Mouse (Mus musculus): Measurements from ENCODE around the gene Btnl2. TPM values are rescaled to one million over a fixed set of nuclear protein-coding genes. Genes with fewer than 3 reads are reported as not detected.
A peak's percentile ranks its signal among the peaks of the same experiment; 100 is the strongest.

Btnl2 gene
- polyA plus RNA-seq, 1 experiment from 2014 or later = 43.0 TPM

DNA sequence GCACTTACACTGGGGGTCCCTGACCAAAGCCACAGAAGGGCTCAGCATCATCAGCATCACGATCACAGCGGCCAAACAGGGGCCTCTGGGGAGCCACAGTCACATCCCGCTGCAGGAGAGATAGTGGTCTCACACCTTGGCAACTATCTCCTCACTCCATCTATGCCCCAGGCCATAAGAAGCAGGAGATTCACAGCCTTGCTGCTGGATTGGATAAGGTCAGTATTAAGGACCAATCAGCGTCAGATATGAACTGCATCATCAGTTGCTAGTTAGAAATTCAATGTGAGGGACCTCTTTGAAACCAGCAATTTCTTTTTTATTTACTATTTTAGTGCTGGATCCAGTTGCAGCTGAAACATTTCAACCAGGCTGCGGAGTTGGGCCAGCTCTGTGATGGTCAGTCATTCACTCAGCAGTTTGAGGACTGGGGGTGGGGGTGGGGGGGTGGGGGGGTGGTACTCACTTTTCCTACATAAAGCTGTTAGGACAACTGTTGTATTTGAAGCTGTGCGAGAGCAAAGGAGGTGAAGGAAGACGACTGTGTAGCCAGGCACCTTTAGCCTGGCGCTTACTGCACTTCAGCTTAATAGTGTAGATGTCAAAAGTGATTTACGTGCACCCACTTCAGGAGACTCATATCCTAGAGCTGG lies 43.6 kb downstream of the Btnl2 start:
- Histone ChIP-seq H3K36me3 (ENCODE audit: control insufficient read depth, insufficient read depth) (no peaks in the 10 kb centered on the region), H3K27ac (ENCODE audit: low read depth, low read length) (no peak overlapping the region; the same call in 1 of the 2 replicates), H3K4me2 (replicated peaks; ENCODE audit: low read depth) (peak overlapping the region; percentile 90), H3K27me3 (replicated peaks; ENCODE audit: control insufficient read depth, insufficient read depth, low read length) (no peaks in the 10 kb centered on the region), H3K4me3 (ENCODE audit: low read depth, low read length) (peak overlapping the region; percentile 51), H3K9me3 (ENCODE audit: control insufficient read depth) (0 out of 2 replicates have a peak, but pooled peaks cover 2% of the 10 kb centered on the region), H3K4me1 (replicated peaks; ENCODE audit: control insufficient read depth, insufficient read depth, low read length) (no peaks in the 10 kb centered on the region), H3K9ac (ENCODE audit: low read depth, low read length) (no peak overlapping the region)
- no peak for TF ChIP-seq CTCF (IDR thresholded peaks at IDR 0.05; ENCODE audit: low read depth)
- ATAC-seq = peak; percentile 81
- WGBS = 17% methylated on average over 9 of the region's 9 CpGs

DNA sequence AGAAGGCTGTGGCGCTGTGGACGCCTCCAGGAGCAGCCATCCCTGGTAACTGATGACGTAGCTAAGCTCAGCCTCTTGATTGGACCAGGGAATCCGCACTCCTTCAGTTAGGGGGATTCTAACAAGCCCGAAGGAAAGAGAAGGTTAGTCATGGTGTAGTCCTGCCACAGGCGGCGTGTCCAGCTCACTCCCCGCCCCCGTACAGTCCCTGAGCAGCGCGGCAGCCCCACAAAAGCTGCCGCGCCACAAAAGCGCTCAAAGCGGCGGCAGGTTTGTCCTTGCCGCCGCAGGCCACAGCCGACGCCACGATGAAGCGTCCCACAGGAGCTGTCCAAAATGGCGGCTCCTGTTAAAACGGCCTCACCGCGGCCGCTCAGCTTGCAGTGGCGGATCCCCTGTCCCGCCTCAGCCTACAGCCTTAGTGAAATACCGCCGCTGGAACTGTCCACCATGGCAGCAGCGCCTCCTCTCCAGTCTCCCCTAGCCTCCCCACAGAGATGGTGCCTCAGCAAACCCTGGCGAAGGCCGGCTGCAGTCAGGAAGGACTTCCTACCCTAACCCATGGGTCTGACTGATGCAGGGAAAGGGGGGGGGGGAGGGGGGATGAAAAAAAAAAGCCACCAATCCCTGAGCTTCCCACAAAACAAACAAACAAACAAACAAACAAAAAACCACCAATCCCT lies 44.2 kb downstream of the Btnl2 start, which contains the start of gene BC051142:
TSS of gene BC051142 (plus strand) at position 110 of the 683 bp plus-strand sequence.
- no peaks in the 10 kb centered on the region for H3K36me3 ChIP-seq (ENCODE audit: control insufficient read depth, insufficient read depth)
- ATAC-seq = peak; percentile 91
- peak; percentile 18; the same call in 1 of the 2 replicates for TF ChIP-seq CTCF (IDR thresholded peaks at IDR 0.05; ENCODE audit: low read depth)
- no peaks in the 10 kb centered on the region for H3K4me1 ChIP-seq (replicated peaks; ENCODE audit: control insufficient read depth, insufficient read depth, low read length)
- H3K27me3 ChIP-seq (replicated peaks; ENCODE audit: control insufficient read depth, insufficient read depth, low read length) = no peaks in the 10 kb centered on the region
- 4% methylated on average over 34 of the region's 34 CpGs for WGBS
- peak within 1 kb of the TSS; percentile 58 for H3K27ac ChIP-seq (ENCODE audit: low read depth, low read length)
- peak within 1 kb of the TSS; percentile 54 for H3K9ac ChIP-seq (ENCODE audit: low read depth, low read length)
- peak within 1 kb of the TSS; percentile 51 for H3K4me3 ChIP-seq (ENCODE audit: low read depth, low read length)
- no peaks in the 10 kb centered on the region for H3K9me3 ChIP-seq (ENCODE audit: control insufficient read depth)
- H3K4me2 ChIP-seq (replicated peaks; ENCODE audit: low read depth) = peak within 1 kb of the TSS; percentile 90

DNA sequence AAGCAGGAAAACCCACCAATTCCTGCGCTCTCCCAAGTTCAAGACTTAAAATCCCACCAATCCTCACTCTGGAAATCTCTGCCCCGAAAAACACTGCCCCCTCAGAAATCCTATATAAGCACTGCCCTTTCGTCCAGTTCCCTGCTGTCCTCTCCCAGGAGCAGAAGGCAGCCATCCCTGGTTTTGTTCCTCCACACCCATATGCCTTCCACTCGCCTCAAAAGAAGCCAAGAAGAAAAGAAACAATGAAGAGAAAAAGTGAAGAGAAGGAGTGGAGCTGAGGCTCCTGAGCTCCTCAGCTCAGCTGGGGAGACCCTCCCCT lies 44.7 kb downstream of the Btnl2 start:
- no peak for TF ChIP-seq CTCF (IDR thresholded peaks at IDR 0.05; ENCODE audit: low read depth)
- no peak for ATAC-seq
- no peaks in the 10 kb centered on the region for H3K4me1 ChIP-seq (replicated peaks; ENCODE audit: control insufficient read depth, insufficient read depth, low read length)
- no peak overlapping the region for H3K9ac ChIP-seq (ENCODE audit: low read depth, low read length)
- H3K27me3 ChIP-seq (replicated peaks; ENCODE audit: control insufficient read depth, insufficient read depth, low read length) = no peaks in the 10 kb centered on the region
- H3K27ac ChIP-seq (ENCODE audit: low read depth, low read length) = no peak overlapping the region
- no peaks in the 10 kb centered on the region for H3K9me3 ChIP-seq (ENCODE audit: control insufficient read depth)
- H3K4me2 ChIP-seq (replicated peaks; ENCODE audit: low read depth) = peak overlapping the region; percentile 90
- H3K4me3 ChIP-seq (ENCODE audit: low read depth, low read length) = no peak overlapping the region
- 53% methylated on average over 4 of the region's 4 CpGs for WGBS
- no peaks in the 10 kb centered on the region for H3K36me3 ChIP-seq (ENCODE audit: control insufficient read depth, insufficient read depth)

DNA sequence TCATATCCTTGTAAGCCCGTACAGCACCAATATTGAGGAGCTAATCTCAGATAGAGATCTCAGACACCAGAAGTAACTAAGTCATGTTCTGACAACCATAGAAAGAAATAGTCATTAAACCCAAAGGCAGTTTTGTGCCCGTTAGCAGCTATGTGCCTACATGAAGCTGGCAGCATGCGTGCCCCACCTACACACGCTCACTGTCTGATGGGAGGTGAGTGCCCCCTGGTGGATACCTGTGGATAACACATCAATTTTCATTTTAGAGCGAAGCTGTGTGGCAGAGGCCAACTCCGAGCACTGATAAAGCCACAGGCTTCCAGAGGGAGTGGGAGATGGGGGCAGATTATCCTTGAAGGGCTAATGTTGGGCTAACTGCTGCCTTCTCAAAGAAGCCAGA lies 56.5 kb downstream of the Btnl2 start:
- no peak for ATAC-seq

More for the DNA sequence above, 56.5 kb downstream of the Btnl2 start:
- no peaks in the 10 kb centered on the region for H3K36me3 ChIP-seq (ENCODE audit: control insufficient read depth, insufficient read depth)
- no peaks in the 10 kb centered on the region for H3K4me1 ChIP-seq (replicated peaks; ENCODE audit: control insufficient read depth, insufficient read depth, low read length)
- H3K9me3 ChIP-seq (ENCODE audit: control insufficient read depth) = no peaks in the 10 kb centered on the region
- H3K4me2 ChIP-seq (replicated peaks; ENCODE audit: low read depth) = no peak overlapping the region
- WGBS = 19% methylated on average over 6 of the region's 6 CpGs
- no peak overlapping the region for H3K4me3 ChIP-seq (ENCODE audit: low read depth, low read length)
- peak; percentile 95 for TF ChIP-seq CTCF (IDR thresholded peaks at IDR 0.05; ENCODE audit: low read depth)
- 0 out of 2 replicates have a peak, but pooled peaks cover 2% of the 10 kb centered on the region for H3K27me3 ChIP-seq (replicated peaks; ENCODE audit: control insufficient read depth, insufficient read depth, low read length)
- H3K9ac ChIP-seq (ENCODE audit: low read depth, low read length) = no peak overlapping the region
- no peak overlapping the region for H3K27ac ChIP-seq (ENCODE audit: low read depth, low read length)

Other genes starting within 250 kb of the Btnl2 start
- 15.2 and 16.7 TPM in 2 replicates for gene H2-DMa, start 235.3 kb upstream of the Btnl2 start, polyA plus RNA-seq (2015; fragmentation: Nextera tagmentation; extraction: Ambion mirVana)
- gene Brd2, start 232.2 kb upstream of the Btnl2 start, polyA plus RNA-seq (2015; fragmentation: Nextera tagmentation; extraction: Ambion mirVana) = 51.8 and 60.0 TPM in 2 replicates
- gene H2-DMb2, start 211.5 kb upstream of the Btnl2 start, polyA plus RNA-seq (2015; fragmentation: Nextera tagmentation; extraction: Ambion mirVana) = 0.97 and 0.98 TPM in 2 replicates
- gene H2-DMb1, start 201.8 kb upstream of the Btnl2 start, polyA plus RNA-seq (2015; fragmentation: Nextera tagmentation; extraction: Ambion mirVana) = 5.1 and 6.4 TPM in 2 replicates
- gene Tap1, start 167.3 kb upstream of the Btnl2 start, polyA plus RNA-seq (2015; fragmentation: Nextera tagmentation; extraction: Ambion mirVana) = 14.1 and 15.0 TPM in 2 replicates
- 36.8 and 37.7 TPM in 2 replicates for gene Psmb9, start 167.1 kb upstream of the Btnl2 start, polyA plus RNA-seq (2015; fragmentation: Nextera tagmentation; extraction: Ambion mirVana)
- 82.4 and 86.4 TPM in 2 replicates for gene Psmb8, start 157.1 kb upstream of the Btnl2 start, polyA plus RNA-seq (2015; fragmentation: Nextera tagmentation; extraction: Ambion mirVana)
- gene Tap2, start 151.3 kb upstream of the Btnl2 start, polyA plus RNA-seq (2015; fragmentation: Nextera tagmentation; extraction: Ambion mirVana) = 11.2 and 13.0 TPM in 2 replicates
- gene H2-Ob, start 115.9 kb upstream of the Btnl2 start, polyA plus RNA-seq (2015; fragmentation: Nextera tagmentation; extraction: Ambion mirVana) = 0.17 and 0.30 TPM in 2 replicates
- gene H2-Ab1, start 97.1 kb upstream of the Btnl2 start, polyA plus RNA-seq (2015; fragmentation: Nextera tagmentation; extraction: Ambion mirVana) = 53.8 and 53.9 TPM in 2 replicates
- 35.8 and 41.2 TPM in 2 replicates for gene H2-Aa, start 67.0 kb upstream of the Btnl2 start, polyA plus RNA-seq (2015; fragmentation: Nextera tagmentation; extraction: Ambion mirVana)
- gene H2-Eb1, start 49.0 kb upstream of the Btnl2 start, polyA plus RNA-seq (2015; fragmentation: Nextera tagmentation; extraction: Ambion mirVana) = 24.1 and 25.1 TPM in 2 replicates
- not detected in 2 replicates for gene H2-Eb2, start 29.2 kb upstream of the Btnl2 start, polyA plus RNA-seq (2015; fragmentation: Nextera tagmentation; extraction: Ambion mirVana)
- gene Btnl1, start 22.3 kb downstream of the Btnl2 start, polyA plus RNA-seq (2015; fragmentation: Nextera tagmentation; extraction: Ambion mirVana) = 114 and 119 TPM in 2 replicates
- 1.6 and 1.7 TPM in 2 replicates for gene BC051142, start 44.0 kb downstream of the Btnl2 start, polyA plus RNA-seq (2015; fragmentation: Nextera tagmentation; extraction: Ambion mirVana)
- gene Btnl4, start 122.5 kb downstream of the Btnl2 start, polyA plus RNA-seq (2015; fragmentation: Nextera tagmentation; extraction: Ambion mirVana) = 20.2 and 25.1 TPM in 2 replicates
- gene Btnl6, start 162.5 kb downstream of the Btnl2 start, polyA plus RNA-seq (2015; fragmentation: Nextera tagmentation; extraction: Ambion mirVana) = 85.8 and 97.6 TPM in 2 replicates
- gene Notch4, start 209.4 kb downstream of the Btnl2 start, polyA plus RNA-seq (2015; fragmentation: Nextera tagmentation; extraction: Ambion mirVana) = 1.4 and 3.2 TPM in 2 replicates
- gene Gpsm3, start 235.0 kb downstream of the Btnl2 start, polyA plus RNA-seq (2015; fragmentation: Nextera tagmentation; extraction: Ambion mirVana) = 8.6 and 10.6 TPM in 2 replicates
- 6.1 and 6.5 TPM in 2 replicates for gene Pbx2, start 236.4 kb downstream of the Btnl2 start, polyA plus RNA-seq (2015; fragmentation: Nextera tagmentation; extraction: Ambion mirVana)
- gene Ager, start 243.0 kb downstream of the Btnl2 start, polyA plus RNA-seq (2015; fragmentation: Nextera tagmentation; extraction: Ambion mirVana) = 1.3 and 1.5 TPM in 2 replicates
- gene Rnf5, start 248.9 kb downstream of the Btnl2 start, polyA plus RNA-seq (2015; fragmentation: Nextera tagmentation; extraction: Ambion mirVana) = 123 and 135 TPM in 2 replicates
- gene Agpat1, start 249.4 kb downstream of the Btnl2 start, polyA plus RNA-seq (2015; fragmentation: Nextera tagmentation; extraction: Ambion mirVana) = 53.2 and 55.6 TPM in 2 replicates